Mouse (Mus musculus) ES-E14 (cell line): ENCODE measurements at regions not wholly inside any gene's neighbourhood (a gene's known extent, or its start where the extent isn't known, plus 50 kb on each side); places are given as distances from the start of the nearest gene placed in this dataset.

Experiments used
- CHD2 ChIP-seq: IDR thresholded peaks from 2 replicates; pipeline ENCODE4 v1.6.1; 2014; ENCODE audit warnings: mild to moderate bottlenecking, low read depth, low read length, inconsistent platforms
- MAFK ChIP-seq: IDR thresholded peaks from 2 replicates; pipeline ENCODE4 v1.6.1; 2014; ENCODE audit warnings: mild to moderate bottlenecking, low read depth, low read length, inconsistent platforms; ENCODE audit not compliant: insufficient read depth
- ZC3H11A ChIP-seq: IDR thresholded peaks from 2 replicates; pipeline ENCODE4 v1.6.1; 2012; ENCODE audit warnings: low read depth, mild to moderate bottlenecking, inconsistent platforms, low read length, borderline replicate concordance
- ZNF384 ChIP-seq: IDR thresholded peaks from 2 replicates; pipeline ENCODE4 v1.6.1; 2012; ENCODE audit warnings: low read depth, low read length, inconsistent platforms

DNA sequence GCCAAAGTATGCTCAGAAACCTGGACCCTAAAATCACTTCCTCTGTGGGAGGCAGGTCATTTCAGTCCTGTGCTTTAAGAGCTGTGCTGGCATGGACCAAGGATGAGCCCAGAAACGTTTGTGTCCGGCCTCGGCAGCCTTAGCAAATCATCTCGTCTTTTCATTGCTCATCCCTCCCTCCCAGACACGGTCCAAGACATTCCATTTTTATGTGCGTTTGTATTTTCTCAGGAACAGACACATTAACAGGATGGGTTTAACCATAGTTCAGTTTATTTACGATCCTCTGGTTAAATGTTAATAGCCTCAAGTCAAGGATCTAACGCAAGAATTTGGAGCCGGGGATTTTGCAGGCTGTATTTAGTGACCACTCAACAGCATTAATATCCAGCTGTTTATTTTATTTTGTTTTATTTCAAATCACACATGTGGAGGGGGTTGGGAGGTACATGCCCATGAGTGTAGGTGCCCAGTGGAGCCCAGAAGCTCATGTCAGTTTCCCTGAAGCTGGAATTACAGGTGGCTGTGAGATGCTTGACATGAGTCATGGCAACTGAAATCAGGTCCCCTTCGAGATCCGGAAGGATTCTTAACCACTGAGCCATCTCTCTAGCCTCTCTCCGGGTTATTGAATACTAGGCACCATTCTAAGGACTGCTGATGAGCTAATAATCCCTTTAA lies 212.1 kb upstream of the Gm5148 start:
- TF ChIP-seq CHD2 (no peak), ZNF384 (no peak), MAFK (no peak), ZC3H11A (no peak)
